Mouse (Mus musculus) liver (tissue): ENCODE measurements around the gene Icam4.

Experiments
- DNase-seq: peaks from one replicate; pipeline ENCODE4 v3.0.0-alpha.2; 2020; ENCODE audit warnings: mixed read lengths

Icam4 gene

DNA sequence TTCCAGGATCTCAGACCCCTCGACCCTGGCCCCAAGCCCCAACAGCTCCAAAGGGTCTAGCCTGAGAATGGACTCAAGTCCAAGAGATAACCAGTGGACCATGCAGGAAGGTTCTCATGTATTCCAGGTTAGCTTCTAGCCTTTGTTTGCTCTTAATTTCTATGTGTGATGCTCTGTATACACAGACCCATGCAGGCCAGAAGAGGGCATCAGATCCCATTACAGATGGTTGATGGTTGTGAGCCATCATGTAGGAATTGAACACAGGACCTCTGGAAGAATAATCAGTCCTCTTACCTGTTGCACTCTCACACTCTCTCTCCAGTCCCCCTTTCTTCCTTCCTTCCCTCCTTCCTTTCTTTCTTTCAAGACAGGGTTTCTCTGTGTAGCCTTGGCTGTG is 16.8 kb upstream of the Icam4 start:
- peak; percentile 12 for DNase-seq

DNA sequence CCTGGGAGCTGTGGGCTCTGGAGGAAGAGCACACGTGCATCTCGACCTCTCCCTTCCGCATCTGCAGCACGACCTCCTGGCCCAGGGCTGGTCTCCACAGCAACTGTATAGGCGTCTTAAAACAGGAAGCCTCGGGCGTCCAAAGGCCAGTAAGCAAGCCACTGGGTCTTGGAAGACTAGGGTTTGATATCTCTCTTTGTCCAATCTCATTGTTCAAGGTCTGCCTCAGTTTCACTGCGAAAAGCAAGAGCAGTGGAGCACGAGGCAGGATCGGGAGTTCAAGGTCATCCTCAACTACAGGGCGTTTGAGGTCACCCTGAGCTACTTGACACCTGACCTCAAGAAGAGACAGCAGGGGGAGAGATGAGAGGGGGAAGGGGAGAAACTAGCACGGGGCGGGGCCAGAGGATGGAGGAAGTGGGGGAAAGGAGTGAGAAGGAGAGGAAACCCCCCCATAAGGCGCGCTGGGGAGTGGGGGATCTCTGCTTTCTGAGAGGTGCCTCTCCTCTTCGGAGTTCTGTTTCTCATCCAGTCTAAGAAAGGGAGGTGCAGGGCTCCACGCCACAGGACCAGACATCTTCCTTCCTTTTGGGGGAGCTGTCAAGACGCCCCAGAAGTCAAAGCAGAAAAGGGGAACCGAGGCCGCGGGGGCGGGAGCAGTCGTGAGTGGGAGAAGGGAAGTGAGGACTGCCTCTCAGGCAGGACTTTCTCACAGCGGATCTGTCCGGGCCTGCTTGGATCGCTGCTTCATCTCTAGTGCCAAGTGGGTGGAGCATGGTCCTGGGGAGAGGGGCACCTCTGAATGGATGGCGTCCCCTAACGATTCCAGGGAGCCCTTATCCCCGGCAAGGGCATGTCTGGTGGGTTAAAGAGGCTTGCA is 14.2 kb upstream of the Icam4 start:
- peak; percentile 52 for DNase-seq

DNA sequence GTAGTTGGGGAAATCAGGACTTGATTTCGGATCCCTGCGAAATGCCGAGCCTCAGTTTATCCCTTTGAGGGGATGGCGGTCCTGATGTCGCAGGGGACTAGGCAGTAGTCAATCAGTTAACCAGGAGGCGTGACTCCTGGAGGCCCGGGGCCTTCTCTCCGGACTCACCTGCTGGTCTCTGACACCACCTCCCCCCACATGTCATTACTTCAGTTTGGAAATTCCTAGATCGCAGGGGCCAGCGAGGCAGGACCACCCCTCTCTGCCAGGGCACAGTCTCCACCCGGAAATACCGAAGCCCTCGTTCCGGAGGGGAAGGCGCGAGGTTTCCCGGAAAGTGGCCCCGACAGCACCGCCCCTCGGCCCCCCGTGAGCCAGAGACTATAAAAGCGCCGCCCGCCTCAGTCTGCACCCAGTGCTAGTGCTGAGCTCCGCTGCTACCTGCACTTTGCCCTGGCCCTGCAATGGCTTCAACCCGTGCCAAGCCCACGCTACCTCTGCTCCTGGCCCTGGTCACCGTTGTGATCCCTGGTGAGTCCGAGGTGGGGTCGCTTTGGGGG is 13.5 kb upstream of the Icam4 start, which contains the start of gene Icam1:
Icam1 (plus strand) TSS at position 415 of the 560 bp plus-strand sequence.
- peak; percentile 70 for DNase-seq

DNA sequence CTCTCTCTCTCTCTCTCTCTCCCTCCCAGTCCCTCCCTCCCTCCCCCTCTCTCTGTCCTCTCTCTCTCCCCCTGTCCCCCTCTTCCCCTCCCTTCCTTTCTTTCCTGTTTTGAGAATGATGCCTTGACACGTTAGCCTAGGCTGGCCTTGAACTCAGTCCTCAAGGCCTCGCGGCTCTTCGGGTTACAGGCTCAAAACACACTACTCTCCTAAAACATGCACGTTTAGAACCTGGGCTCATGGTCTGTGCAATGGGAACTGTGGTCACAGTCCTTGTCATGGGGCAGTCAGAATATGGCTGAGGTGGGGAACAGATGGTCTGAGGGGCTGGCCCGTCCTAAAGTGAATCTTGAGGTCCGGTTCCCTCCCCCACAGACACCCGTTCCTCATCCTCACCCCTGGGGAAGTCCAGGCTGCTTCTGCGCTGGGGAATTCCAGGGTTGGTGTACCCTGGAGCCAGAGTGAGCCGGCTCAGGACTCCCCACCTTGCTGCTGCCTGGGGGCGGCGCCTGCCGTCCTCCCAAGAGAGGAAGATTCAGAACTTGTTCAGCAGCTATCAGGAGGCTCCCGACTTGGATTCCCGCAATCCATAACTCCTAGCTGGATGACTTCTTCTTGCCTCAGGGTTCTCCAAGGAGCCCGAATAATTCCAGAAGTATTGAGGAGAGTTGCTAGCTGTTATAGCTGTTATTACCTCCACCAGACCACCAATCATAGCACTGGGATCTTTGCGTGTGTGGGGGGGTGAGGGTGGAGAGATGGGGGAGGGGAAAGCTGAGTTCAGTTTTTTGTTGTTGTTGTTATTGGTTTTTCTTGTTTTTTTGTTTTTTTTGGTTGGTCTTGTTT is 12.6 kb upstream of the Icam4 start:
- no peak for DNase-seq

DNA sequence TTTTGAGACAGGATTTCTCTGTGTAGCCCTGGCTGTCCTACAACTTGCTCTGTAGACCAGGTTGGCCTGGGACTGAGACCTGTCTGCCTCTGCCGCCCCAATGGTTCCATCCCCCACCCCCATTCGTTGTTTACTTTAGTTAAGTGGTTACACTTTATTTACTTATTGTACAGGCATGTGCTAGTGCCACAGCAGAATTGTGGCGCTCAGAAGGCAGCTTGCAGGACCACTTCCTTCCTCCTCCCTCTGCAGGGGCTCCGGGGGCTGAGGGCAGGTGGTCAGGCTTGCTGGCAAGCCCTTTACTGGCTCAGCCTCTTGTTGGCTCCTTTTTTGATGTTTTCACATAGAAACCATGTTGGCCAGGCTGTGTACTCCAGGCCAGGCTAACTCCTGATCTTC is 12.0 kb upstream of the Icam4 start:
- DNase-seq = no peak

DNA sequence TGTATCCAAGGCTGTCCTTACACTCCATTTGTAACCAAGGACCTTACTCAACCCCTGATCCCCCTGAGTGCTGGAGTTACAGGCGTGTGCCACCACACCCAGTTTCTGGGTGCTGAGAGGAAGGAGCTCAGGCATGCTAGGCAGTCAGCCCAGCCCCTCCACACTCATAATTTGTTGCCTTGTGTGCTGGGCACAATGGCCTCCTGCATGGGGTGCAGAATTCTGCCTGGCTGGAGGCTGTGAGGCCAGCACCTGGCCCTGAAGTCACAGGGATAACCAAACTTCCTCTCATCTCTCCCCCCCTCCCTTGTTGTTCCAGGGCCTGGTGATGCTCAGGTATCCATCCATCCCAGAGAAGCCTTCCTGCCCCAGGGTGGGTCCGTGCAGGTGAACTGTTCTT is 10.6 kb upstream of the Icam4 start:
- DNase-seq = no peak

DNA sequence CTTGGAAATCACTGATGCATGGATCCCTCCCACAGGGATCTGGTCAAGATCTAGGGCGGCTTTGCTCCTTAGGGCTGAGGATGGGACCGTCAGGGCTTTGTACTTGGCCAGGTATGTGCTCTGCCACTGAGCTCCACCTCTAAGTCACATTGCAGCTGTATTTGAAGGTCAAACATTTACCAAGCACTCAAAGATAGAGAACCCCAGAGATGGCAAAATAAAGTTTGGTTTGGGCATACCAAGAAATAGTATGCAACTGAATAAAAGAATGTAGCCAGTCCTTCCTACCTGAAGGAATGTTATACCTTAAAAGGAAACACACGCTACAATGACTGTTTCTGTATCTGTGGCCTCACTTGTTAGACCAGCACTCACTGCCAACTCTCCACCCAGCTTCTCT is 7.8 kb upstream of the Icam4 start:
- no peak for DNase-seq

DNA sequence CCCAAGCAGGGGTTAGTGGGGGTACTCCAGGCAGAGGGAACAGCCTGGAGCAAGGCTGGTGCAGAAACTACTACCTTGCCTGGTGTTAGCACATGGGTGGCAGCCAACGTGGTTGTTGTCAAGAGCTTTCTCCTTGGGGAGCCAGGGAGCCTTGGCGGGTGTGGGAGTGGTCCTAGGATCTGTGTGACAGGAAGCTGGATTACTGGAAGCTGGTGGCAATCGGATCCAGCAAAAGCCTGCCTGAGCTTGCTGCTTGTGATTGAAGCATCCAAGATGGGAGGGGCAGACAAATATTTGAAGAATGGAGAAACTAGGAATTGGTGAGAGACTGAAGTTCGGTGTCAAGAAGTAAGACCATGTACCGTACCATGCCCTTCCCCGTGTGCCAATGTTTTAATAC is 6.9 kb upstream of the Icam4 start:
- no peak for DNase-seq

DNA sequence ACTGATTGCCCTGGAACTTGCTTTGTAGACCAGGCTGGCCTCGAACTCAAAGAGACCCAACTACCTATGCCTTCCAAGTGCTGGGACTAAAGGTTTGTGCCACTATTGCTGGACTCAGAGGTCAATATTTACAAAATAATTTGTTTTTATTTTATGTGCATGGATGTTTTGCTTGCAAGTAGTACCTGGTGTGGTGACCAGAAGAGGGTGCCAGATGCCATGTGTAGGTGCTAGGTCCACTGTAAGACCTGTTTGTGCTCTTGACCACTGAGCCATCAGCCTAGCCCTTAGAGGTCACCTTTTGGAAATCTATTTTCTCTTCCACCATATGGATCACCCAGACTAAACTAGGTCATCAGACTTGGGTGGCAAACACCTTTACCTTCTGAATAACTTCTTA is 6.4 kb upstream of the Icam4 start:
- no peak for DNase-seq

DNA sequence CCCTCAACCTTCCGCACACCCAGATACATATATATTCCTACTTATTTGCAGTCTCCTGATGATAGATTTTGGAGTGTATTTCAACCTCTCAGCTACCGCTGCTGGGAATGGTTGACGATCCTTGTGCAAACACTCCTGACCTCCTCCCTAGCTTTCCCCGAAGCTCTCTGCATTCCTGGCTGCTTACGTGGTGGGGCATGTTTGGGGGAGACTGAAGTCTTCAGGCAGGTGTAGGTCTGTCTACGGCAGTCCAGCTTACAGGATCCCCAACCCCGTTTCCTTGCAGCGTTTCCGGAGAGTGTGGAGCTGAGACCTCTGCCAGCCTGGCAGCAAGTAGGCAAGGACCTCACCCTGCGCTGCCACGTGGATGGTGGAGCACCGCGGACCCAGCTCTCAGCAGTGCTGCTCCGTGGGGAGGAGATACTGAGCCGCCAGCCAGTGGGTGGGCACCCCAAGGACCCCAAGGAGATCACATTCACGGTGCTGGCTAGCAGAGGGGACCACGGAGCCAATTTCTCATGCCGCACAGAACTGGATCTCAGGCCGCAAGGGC is 3.8 kb upstream of the Icam4 start:
- no peak for DNase-seq

DNA sequence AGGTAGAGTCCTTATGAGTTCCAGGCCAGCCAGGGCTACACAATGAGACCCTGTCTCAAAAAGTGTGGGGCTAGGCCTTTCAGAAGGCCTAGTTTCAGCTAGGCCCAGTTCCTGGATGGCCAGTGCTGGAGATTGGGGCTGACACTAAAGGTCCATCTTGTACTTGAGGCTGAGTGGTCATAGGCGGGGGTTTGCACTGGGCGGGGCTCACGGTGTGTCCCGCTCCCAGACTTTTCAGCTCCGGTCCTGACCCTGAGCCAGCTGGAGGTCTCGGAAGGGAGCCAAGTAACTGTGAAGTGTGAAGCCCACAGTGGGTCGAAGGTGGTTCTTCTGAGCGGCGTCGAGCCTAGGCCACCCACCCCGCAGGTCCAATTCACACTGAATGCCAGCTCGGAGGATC is 2.3 kb upstream of the Icam4 start:
- no peak for DNase-seq

DNA sequence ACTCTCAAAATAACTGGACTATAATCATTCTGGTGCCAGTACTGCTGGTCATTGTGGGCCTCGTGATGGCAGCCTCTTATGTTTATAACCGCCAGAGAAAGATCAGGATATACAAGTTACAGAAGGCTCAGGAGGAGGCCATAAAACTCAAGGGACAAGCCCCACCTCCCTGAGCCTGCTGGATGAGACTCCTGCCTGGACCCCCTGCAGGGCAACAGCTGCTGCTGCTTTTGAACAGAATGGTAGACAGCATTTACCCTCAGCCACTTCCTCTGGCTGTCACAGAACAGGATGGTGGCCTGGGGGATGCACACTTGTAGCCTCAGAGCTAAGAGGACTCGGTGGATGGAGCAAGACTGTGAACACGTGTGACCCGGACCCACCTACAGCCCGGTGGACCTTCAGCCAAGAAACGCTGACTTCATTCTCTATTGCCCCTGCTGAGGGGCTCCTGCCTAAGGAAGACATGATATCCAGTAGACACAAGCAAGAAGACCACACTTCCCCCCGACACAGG is 1.3 kb upstream of the Icam4 start:
- DNase-seq = no peak

DNA sequence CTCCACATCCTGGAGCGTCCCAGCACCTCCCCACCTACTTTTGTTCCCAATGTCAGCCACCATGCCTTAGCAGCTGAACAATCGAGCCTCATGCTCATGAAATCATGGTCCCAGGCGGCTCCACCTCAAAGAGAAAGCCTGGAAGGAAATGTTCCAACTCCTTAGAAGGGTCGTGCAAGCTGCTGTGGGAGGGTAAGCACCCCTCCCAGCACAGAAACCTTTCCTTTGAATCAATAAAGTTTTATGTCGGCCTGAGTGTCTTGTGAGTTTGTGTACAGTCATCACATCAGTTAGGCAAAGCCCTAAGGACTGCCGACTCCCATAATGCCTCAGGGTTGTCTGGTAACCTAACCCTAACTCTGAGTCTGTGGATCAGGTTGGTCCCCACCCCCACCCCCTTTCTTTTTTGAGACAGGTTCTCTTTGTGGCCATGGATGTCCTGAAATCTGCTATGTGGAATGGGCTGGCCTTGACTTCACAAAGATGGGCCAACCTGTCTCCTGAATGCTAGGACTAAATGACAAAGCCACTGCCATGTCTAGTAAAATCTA is 538 bp upstream of the Icam4 start:
- DNase-seq = no peak

DNA sequence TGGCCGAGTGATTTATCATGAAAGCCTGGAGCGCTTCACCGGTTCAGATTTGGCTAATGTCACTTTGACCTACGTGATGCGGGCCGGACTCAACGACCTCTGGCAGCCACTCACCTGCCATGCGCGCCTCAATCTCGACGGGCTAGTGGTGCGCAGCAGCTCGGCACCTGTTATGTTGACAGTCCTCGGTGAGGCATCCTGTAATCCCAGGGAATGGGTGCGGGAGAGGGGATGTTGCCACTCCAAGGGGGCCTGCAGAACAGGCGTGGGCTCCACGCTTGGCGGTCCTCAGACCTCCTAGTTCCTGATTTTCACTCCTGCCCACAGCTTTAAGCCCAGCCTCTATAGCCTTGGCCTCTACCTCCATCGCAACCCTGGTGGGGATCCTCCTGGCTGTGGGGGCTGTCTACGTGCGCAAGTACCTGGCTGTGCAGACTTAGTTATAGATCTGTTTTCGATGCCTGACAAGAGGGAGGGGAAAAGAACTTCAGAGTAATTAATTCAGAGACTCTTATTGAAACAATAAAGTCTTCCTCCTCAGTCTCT is 955 bp downstream of the Icam4 start:
- peak; percentile 61 for DNase-seq

DNA sequence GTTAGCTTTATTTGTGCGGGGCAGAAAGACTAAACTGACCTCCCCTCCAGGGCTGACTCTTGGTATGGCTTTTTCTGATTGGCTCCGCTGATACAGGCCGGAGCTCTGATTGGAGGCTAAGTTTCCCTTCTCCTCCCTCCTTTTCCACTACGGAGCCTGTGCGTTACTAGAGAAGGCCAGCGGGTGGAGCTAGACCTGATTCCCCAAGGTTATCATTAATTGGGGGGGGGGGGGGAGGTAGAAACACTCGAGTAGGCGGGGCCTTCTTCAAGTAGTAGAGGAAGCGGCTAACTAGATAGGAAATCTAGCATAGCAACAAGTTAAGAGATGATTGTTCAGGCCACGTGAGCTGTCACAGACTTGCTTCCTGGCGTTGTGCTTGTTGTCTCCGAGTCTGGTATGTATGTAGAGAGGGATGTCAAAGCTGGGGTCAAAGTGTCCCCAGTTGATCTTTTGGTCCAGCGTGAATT is 1.6 kb downstream of the Icam4 start:
- peak; percentile 94 for DNase-seq

DNA sequence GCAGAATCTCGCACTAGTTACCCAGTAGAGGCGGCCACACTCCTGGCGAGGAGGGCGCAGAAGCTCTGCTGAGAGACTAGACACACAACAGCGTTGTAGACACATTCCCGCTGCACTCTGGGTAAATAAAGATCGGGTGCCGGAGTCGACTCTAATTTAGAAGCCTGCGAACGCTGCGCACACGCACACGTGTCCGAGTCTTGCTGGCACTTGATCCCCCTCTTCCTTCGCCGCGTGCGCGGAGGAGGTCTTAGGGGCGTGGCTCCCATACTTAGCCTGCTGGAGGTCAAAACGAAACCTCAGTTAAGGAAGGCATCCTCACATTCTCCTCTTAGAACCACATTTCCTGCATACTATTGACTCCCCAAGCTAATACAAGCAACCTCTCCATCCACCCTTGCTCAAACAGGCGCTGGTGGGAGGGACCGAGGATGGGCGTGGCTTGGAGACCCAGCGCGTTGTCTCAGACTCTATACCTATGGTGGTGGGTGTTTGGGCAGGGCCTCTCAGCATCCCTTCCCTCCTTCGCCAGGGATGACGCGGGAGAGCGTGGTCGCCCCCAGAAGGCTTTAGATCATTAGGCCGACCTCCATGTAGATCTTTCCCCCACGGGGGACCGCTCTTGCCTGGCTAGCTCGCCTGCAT is 2.2 kb downstream of the Icam4 start:
- DNase-seq = peak; percentile 75

DNA sequence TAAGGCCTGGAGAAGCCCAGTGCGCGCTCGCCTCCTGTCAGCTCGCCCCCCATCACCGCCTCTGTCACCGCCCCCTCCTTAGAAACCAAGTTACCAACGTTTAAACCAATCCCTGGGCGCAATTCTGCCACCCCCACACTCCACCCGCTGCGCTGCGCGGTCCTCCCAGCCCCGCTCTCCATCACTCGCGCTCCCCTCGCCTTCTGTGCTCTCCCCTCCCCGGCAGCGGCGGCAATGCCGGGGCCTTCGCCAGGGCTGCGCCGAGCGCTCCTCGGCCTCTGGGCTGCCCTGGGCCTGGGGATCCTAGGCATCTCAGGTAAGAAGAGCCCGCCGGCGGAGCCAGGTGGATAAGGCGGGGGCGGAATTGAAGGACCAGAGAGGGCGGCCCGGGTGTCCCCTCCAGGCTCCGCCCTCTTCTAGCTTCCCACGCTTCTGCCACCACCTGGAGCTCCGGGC is 2.8 kb downstream of the Icam4 start, which contains the start of gene Icam5:
Icam5 (plus strand) TSS at position 178 of the 456 bp plus-strand sequence.
- peak; percentile 65 for DNase-seq

DNA sequence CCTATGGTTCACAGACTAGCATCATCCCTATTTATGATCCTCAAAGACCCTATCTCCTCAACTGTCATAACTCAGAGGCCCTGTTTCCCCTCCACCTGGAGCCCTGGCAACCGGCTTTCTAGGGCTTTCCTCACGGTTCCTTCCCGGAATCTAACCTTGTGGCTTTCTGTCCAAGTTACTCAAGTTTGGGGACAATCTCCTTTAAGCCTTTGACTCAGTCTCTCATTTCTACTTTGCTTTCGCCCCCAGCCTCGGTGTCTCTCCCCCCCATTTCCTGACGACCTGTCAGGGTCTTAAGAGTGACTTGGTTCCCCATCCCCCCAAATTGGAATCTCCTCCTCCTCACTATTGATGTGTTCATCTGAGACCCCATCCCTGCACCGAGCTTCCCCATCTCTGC is 3.3 kb downstream of the Icam4 start:
- no peak for DNase-seq

DNA sequence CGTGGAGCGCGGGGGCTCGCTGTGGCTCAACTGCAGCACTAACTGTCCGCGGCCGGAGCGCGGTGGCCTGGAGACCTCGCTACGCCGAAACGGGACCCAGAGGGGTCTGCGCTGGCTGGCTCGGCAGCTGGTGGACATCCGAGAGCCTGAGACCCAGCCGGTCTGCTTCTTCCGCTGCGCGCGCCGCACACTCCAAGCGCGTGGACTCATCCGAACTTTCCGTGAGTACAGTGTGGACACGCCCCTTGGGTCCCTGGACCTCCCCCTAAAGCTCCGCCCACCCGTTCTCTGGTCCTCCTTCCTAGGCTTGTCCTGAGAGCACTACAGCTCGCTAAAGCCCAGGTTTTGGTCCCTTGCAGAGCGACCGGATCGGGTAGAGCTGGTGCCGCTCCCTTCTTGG is 4.0 kb downstream of the Icam4 start:
- DNase-seq = peak; percentile 94

DNA sequence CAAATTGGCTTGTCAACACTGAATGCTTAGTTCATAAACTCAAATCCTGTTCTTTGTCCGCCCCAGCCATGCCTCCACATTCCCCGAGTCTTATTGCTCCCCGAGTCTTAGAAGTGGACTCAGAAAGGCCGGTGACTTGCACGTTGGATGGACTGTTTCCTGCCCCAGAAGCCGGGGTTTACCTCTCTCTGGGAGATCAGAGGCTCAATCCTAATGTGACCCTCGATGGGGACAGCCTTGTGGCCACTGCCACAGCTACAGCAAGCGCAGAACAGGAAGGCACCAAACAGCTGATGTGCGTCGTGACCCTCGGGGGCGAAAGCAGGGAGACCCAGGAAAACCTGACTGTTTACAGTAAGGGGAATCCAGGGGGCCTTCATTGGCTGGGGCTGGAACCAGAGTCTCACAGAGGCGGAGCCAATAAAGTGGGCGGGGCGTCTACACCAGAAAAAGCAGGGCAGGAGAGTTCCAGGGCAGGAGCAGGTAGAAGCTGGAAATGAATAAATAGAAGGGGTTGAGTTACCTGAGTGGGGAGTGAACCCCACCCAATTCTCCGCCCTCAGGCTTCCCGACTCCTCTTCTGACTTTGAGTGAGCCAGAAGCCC is 5.4 kb downstream of the Icam4 start:
- peak; percentile 62 for DNase-seq

DNA sequence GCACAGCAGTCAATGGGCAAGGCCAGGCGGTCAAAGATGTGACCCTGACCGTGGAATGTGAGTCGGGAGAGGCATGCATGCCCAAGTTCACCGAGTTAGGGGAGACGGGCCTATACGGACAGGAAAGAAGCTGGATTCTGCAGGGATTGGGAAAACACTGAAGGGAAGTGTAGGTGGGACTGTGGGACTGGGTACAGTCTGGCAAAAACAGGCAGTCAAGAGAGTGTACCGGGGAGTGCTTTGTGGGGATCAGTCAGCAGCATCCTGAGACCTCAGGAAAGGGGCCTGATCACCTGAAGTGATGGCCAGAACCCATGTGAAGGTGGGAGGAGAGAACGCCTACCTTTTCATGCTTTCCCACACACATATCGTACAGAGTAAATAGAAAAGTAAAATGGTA is 6.4 kb downstream of the Icam4 start:
- no peak for DNase-seq
